Mouse (Mus musculus): ENCODE data around the gene Kcnj2. TPM values are rescaled to one million over a fixed set of nuclear protein-coding genes. Genes with fewer than 3 reads are reported as not detected.

The Kcnj2 gene
- 2.2 and 2.4 TPM in 2 replicates for polyA plus RNA-seq (2015; fragmentation: Nextera tagmentation; extraction: Ambion mirVana)

- peak within 1 kb of the TSS; percentile 23 for H3K9ac ChIP-seq (replicated peaks; ENCODE audit: low read depth)
- peak; percentile 41 for TF ChIP-seq CTCF (IDR thresholded peaks at IDR 0.05)
- TF ChIP-seq EP300 (IDR thresholded peaks at IDR 0.05): no peak
- DNase-seq (ENCODE audit: low spot score) (peak; percentile 95), ATAC-seq (peak; percentile 99)
- H3K4me3 ChIP-seq (ENCODE audit: low read depth, low read length): peak within 1 kb of the TSS; percentile 51
- no peaks in the 10 kb centered on the region for H3K9me3 ChIP-seq (ENCODE audit: low read length)
- no peaks in the 10 kb centered on the region for H3K36me3 ChIP-seq (ENCODE audit: insufficient read depth, low read length)
- WGBS: under 1% methylated on average over 25 of the region's 28 CpGs
- H3K27ac ChIP-seq (ENCODE audit: low read length): peak within 1 kb of the TSS; percentile 28; the same call in 1 of the 2 replicates
- H3K4me1 ChIP-seq (ENCODE audit: insufficient read depth, low read depth, low read length): no peaks in the 10 kb centered on the region; the same call in 1 of the 2 replicates
- H3K4me2 ChIP-seq (replicated peaks; ENCODE audit: low read depth, low read length): peak within 1 kb of the TSS; percentile 81
- H3K27me3 ChIP-seq (replicated peaks; ENCODE audit: insufficient read depth, low read length): no peaks in the 10 kb centered on the region
Measured at GRCm38 (mm10) chr11:111065635-111066298, at the start of gene Kcnj2. Kcnj2 (plus strand) TSS chr11:111066164.

- H3K36me3 ChIP-seq (ENCODE audit: insufficient read depth, low read length): no peaks in the 10 kb centered on the region
- WGBS: 89% methylated on average over 3 of the region's 3 CpGs
- no peak overlapping the region for H3K9ac ChIP-seq (replicated peaks; ENCODE audit: low read depth)
- no peak overlapping the region for H3K27ac ChIP-seq (ENCODE audit: low read length)
- H3K27me3 ChIP-seq (replicated peaks; ENCODE audit: insufficient read depth, low read length): no peaks in the 10 kb centered on the region
- no peak overlapping the region for H3K4me3 ChIP-seq (ENCODE audit: low read depth, low read length)
- no peak for ATAC-seq
- no peak overlapping the region for H3K4me2 ChIP-seq (replicated peaks; ENCODE audit: low read depth, low read length)
- TF ChIP-seq CTCF (IDR thresholded peaks at IDR 0.05): no peak
- H3K9me3 ChIP-seq (ENCODE audit: low read length): no peaks in the 10 kb centered on the region
- DNase-seq (ENCODE audit: low spot score): no peak
- no peaks in the 10 kb centered on the region for H3K4me1 ChIP-seq (ENCODE audit: insufficient read depth, low read depth, low read length)
Measured at GRCm38 (mm10) chr11:111016206-111016605, 49.8 kb upstream of the Kcnj2 start.

- no peaks in the 10 kb centered on the region for H3K9me3 ChIP-seq (ENCODE audit: low read length)
- ATAC-seq (no peak), DNase-seq (ENCODE audit: low spot score) (no peak)
- H3K36me3 ChIP-seq (ENCODE audit: insufficient read depth, low read length): no peaks in the 10 kb centered on the region
- no peak overlapping the region for H3K27ac ChIP-seq (ENCODE audit: low read length)
- H3K4me3 ChIP-seq (ENCODE audit: low read depth, low read length): no peak overlapping the region
- H3K27me3 ChIP-seq (replicated peaks; ENCODE audit: insufficient read depth, low read length): no peaks in the 10 kb centered on the region
- H3K4me2 ChIP-seq (replicated peaks; ENCODE audit: low read depth, low read length): no peak overlapping the region
- no peak overlapping the region for H3K9ac ChIP-seq (replicated peaks; ENCODE audit: low read depth)
- WGBS: 59% methylated on average over 2 of the region's 2 CpGs
- no peaks in the 10 kb centered on the region for H3K4me1 ChIP-seq (ENCODE audit: insufficient read depth, low read depth, low read length)
- TF ChIP-seq CTCF (IDR thresholded peaks at IDR 0.05): no peak
- TF ChIP-seq EP300 (IDR thresholded peaks at IDR 0.05): no peak
Measured at GRCm38 (mm10) chr11:111020211-111020610, 45.8 kb upstream of the Kcnj2 start.

GRCm38 (mm10) chr11:111022681-111023281 is 43.2 kb upstream of the Kcnj2 start:
- Histone ChIP-seq H3K4me3 (ENCODE audit: low read depth, low read length) (no peak overlapping the region), H3K4me1 (ENCODE audit: insufficient read depth, low read depth, low read length) (no peaks in the 10 kb centered on the region), H3K9me3 (ENCODE audit: low read length) (no peaks in the 10 kb centered on the region), H3K27me3 (replicated peaks; ENCODE audit: insufficient read depth, low read length) (no peaks in the 10 kb centered on the region), H3K4me2 (replicated peaks; ENCODE audit: low read depth, low read length) (no peak overlapping the region), H3K9ac (replicated peaks; ENCODE audit: low read depth) (no peak overlapping the region), H3K27ac (ENCODE audit: low read length) (no peak overlapping the region), H3K36me3 (ENCODE audit: insufficient read depth, low read length) (no peaks in the 10 kb centered on the region)
- TF ChIP-seq CTCF (IDR thresholded peaks at IDR 0.05) (no peak), EP300 (IDR thresholded peaks at IDR 0.05) (no peak)
- DNase-seq (ENCODE audit: low spot score) (no peak), ATAC-seq (no peak)
- WGBS: 67% methylated on average over 8 of the region's 8 CpGs

- no peak overlapping the region for H3K27ac ChIP-seq (ENCODE audit: low read length)
- TF ChIP-seq CTCF (IDR thresholded peaks at IDR 0.05): peak; percentile 75
- no peak for TF ChIP-seq EP300 (IDR thresholded peaks at IDR 0.05)
- H3K9ac ChIP-seq (replicated peaks; ENCODE audit: low read depth): no peak overlapping the region
- no peaks in the 10 kb centered on the region for H3K36me3 ChIP-seq (ENCODE audit: insufficient read depth, low read length)
- no peaks in the 10 kb centered on the region for H3K27me3 ChIP-seq (replicated peaks; ENCODE audit: insufficient read depth, low read length)
- no peak overlapping the region for H3K4me3 ChIP-seq (ENCODE audit: low read depth, low read length)
- no peak overlapping the region for H3K4me2 ChIP-seq (replicated peaks; ENCODE audit: low read depth, low read length)
- H3K4me1 ChIP-seq (ENCODE audit: insufficient read depth, low read depth, low read length): no peaks in the 10 kb centered on the region
- 43% methylated on average over 5 of the region's 5 CpGs for WGBS
- DNase-seq (ENCODE audit: low spot score): peak; percentile 61
- H3K9me3 ChIP-seq (ENCODE audit: low read length): no peaks in the 10 kb centered on the region
- ATAC-seq: no peak
Measured at GRCm38 (mm10) chr11:111042175-111042574, 23.8 kb upstream of the Kcnj2 start.

GRCm38 (mm10) chr11:111043298-111043697 is 22.7 kb upstream of the Kcnj2 start:
- ATAC-seq (no peak), DNase-seq (ENCODE audit: low spot score) (no peak)
- no peaks in the 10 kb centered on the region for H3K9me3 ChIP-seq (ENCODE audit: low read length)
- H3K4me3 ChIP-seq (ENCODE audit: low read depth, low read length): no peak overlapping the region
- TF ChIP-seq EP300 (IDR thresholded peaks at IDR 0.05) (no peak), CTCF (IDR thresholded peaks at IDR 0.05) (no peak)
- 83% methylated on average over 4 of the region's 4 CpGs for WGBS
- H3K27ac ChIP-seq (ENCODE audit: low read length): no peak overlapping the region
- no peak overlapping the region for H3K4me2 ChIP-seq (replicated peaks; ENCODE audit: low read depth, low read length)
- no peaks in the 10 kb centered on the region for H3K27me3 ChIP-seq (replicated peaks; ENCODE audit: insufficient read depth, low read length)
- no peak overlapping the region for H3K9ac ChIP-seq (replicated peaks; ENCODE audit: low read depth)
- H3K4me1 ChIP-seq (ENCODE audit: insufficient read depth, low read depth, low read length): no peaks in the 10 kb centered on the region
- no peaks in the 10 kb centered on the region for H3K36me3 ChIP-seq (ENCODE audit: insufficient read depth, low read length)

Measured in lung, postnatal 0 days (tissue).